ENCODE assay signal across 7 mouse cellular contexts in genomic region chr5:135029007-135029854, GRCm38 (mm10). TPM values are rescaled to one million over a fixed set of nuclear protein-coding genes. Genes with fewer than 3 reads are reported as not detected.
A peak's percentile ranks its signal among the peaks of the same experiment; 100 is the strongest.
DNase-seq lines count a peak whose midpoint lies in the region; ATAC-seq lines count a peak whose summit lies in the region.

No protein-coding gene starts in this region.

- 0 out of 2 replicates have a peak overlapping the region, but pooled peaks have one; percentile 36 for H3K9ac ChIP-seq in heart, embryonic 11.5 days (ENCODE audit: low read depth, low read length)

- peak; percentile 79 for DNase-seq in testis, postnatal 10 days (ENCODE audit: low spot score)
- no peak for DNase-seq in testis, postnatal 14 days (ENCODE audit: low spot score)
- DNase-seq in adrenal gland, postnatal 36 days, result peak; percentile 91 to 93
- peak; percentile 71 for DNase-seq in layer of hippocampus, adult 9-11 months
- DNase-seq in right cerebral cortex, postnatal 14 days, result peak; percentile 76
- DNase-seq in thymus, adult 18-20 months, result no peak

- no peaks in the 10 kb centered on the region for H3K36me3 ChIP-seq in heart, embryonic 11.5 days (ENCODE audit: control insufficient read depth, insufficient read depth, low read length)

- ATAC-seq in heart, embryonic 11.5 days (replicated peaks; ENCODE audit: insufficient number of reproducible peaks, low FRiP score, low TSS enrichment), result no peak

- H3K4me2 ChIP-seq in heart, embryonic 11.5 days, result peak overlapping the region; percentile 43

- no peaks in the 10 kb centered on the region for H3K27me3 ChIP-seq in heart, embryonic 11.5 days (ENCODE audit: control insufficient read depth, insufficient read depth, low read length)

- no peak overlapping the region for H3K4me3 ChIP-seq in heart, embryonic 11.5 days (ENCODE audit: low read depth, low read length)

- 48% methylated on average over 18 of the region's 18 CpGs for WGBS in heart, embryonic 11.5 days (ENCODE audit: insufficient replicate concordance)

- H3K27ac ChIP-seq in heart, embryonic 11.5 days (ENCODE audit: low read depth, low read length), result no peak overlapping the region; the same call in 1 of the 2 replicates

- peaks cover 21% of the 10 kb centered on the region for H3K4me1 ChIP-seq in heart, embryonic 11.5 days (ENCODE audit: control insufficient read depth, insufficient read depth, low read length)

- H3K9me3 ChIP-seq in heart, embryonic 11.5 days (replicated peaks; ENCODE audit: control insufficient read depth, low read length), result no peaks in the 10 kb centered on the region

RNA-seq across cellular contexts. Expression of gene Stx1a, which starts 5.9 kb away (rescaled TPM):
- total RNA-seq in adrenal gland, postnatal 36 days (2021), result 1 to 10 TPM; 6.8 to 7.7 TPM
- polyA plus RNA-seq in heart, embryonic 11.5 days (2014; fragmentation: Nextera tagmentation; extraction: Ambion mirVana), result 10.4 and 13.4 TPM in 2 replicates

RNA-seq across cellular contexts. Expression of gene Abhd11, which starts 20.3 kb away (rescaled TPM):
- 10 to 100 TPM; 45.4 to 55.3 TPM for total RNA-seq in adrenal gland, postnatal 36 days (2021)
- 58.2 and 59.9 TPM in 2 replicates for polyA plus RNA-seq in heart, embryonic 11.5 days (2014; fragmentation: Nextera tagmentation; extraction: Ambion mirVana)

RNA-seq across cellular contexts. Expression of gene Dnajc30, which starts 34.8 kb away (rescaled TPM):
- total RNA-seq in adrenal gland, postnatal 36 days (2021), result 10 to 100 TPM; 28.1 to 34.6 TPM
- 29.2 and 30.9 TPM in 2 replicates for polyA plus RNA-seq in heart, embryonic 11.5 days (2014; fragmentation: Nextera tagmentation; extraction: Ambion mirVana)

RNA-seq across cellular contexts. Expression of gene Bud23, which starts 35.5 kb away (rescaled TPM):
- total RNA-seq in adrenal gland, postnatal 36 days (2021), result 10 to 100 TPM; 51.7 to 57.7 TPM
- 74.8 and 78.3 TPM in 2 replicates for polyA plus RNA-seq in heart, embryonic 11.5 days (2014; fragmentation: Nextera tagmentation; extraction: Ambion mirVana)

RNA-seq across cellular contexts. Expression of gene Cldn3, which starts 43.2 kb away (rescaled TPM):
- total RNA-seq in adrenal gland, postnatal 36 days (2021), result under 1 TPM in 1 of 2 experiments, not detected in 1; 0.43 TPM
- polyA plus RNA-seq in heart, embryonic 11.5 days (2014; fragmentation: Nextera tagmentation; extraction: Ambion mirVana), result 1.2 and 1.5 TPM in 2 replicates

Comparison
In these comparisons a context has a peak if more than half of its experiments do, and no peak if none do; other contexts are left out.
1. DNase-seq: peak in testis, postnatal 10 days (single experiment), adrenal gland, postnatal 36 days (2 of 2), layer of hippocampus, adult 9-11 months (single experiment) and right cerebral cortex, postnatal 14 days (single experiment); none in testis, postnatal 14 days (single experiment) and thymus, adult 18-20 months (0 of 2).